Mouse (Mus musculus) liver, postnatal 0 days (tissue): ENCODE measurements at regions not wholly inside any gene's neighbourhood (a gene's known extent, or its start where the extent isn't known, plus 50 kb on each side); places are given as distances from the start of the nearest gene placed in this dataset.

Experiments
- CTCF ChIP-seq: sonication (generic); IDR thresholded peaks from 2 replicates; pipeline ENCODE4 v1.5.1; 2016; ENCODE audit warnings: antibody characterized with exemption, low read depth
- EP300 ChIP-seq: IDR thresholded peaks from 2 replicates; pipeline ENCODE4 v1.6.1; 2016; ENCODE audit warnings: antibody characterized with exemption, low read depth, mild to moderate bottlenecking

DNA sequence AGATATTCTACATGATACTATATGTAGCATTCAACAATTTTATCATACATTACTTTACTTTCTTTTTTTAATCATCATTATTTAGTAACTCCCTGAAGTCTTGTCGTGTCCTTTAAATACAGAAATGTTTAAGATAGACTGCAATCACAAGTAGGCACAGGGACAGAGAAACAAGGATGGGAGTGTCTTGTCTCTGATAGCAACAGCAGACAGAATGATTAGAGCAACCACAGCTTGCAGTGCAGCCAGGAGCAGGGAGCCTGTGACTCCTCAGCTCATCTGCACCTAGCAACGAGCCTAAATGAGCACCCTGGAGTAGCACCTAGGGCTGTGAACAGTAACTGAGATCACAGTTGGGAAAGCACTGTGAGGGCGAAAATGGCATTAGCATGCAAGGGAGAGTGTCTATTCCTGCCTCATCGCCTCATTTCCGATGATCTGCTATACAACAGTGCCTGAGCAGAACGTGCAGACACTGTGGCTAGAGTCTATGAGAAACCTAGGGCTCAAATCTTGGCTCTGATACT lies 467.4 kb upstream of the Kif18a start:
- TF ChIP-seq CTCF: no peak
- no peak for TF ChIP-seq EP300
